Mouse (Mus musculus) hindbrain, postnatal 0 days (tissue): ENCODE results near the gene Sars. TPM values are rescaled to one million over a fixed set of nuclear protein-coding genes. Genes with fewer than 3 reads are reported as not detected.
A peak's percentile ranks its signal among the peaks of the same experiment; 100 is the strongest.

ENCODE experiments used
- ATAC-seq: fragments of 200-750 bp; cut with Nextera tagmentation; 2 replicates; pipeline ENCODE4 v1.8.0; 2017; ENCODE audit warnings: mild to moderate bottlenecking, moderate TSS enrichment, moderate library complexity
- DNase-seq: peaks from one replicate; pipeline ENCODE4 v3.0.0-alpha.2; 2015; ENCODE audit warnings: low spot score
- H3K27ac ChIP-seq: fragments of 300-500 bp; sonication (generic); 2 replicates; pipeline ENCODE4 v1.5.1; 2014; ENCODE audit warnings: mild to moderate bottlenecking
- H3K27me3 ChIP-seq: fragments of 300-500 bp; sonication (generic); 2 replicates; pipeline ENCODE4 v1.6.1; 2014; ENCODE audit warnings: low read length, mixed read lengths; ENCODE audit not compliant: insufficient read depth
- H3K36me3 ChIP-seq: fragments of 300-500 bp; sonication (generic); 2 replicates; pipeline ENCODE4 v1.6.1; 2014; ENCODE audit warnings: low read length, mixed read lengths; ENCODE audit not compliant: insufficient read depth
- H3K4me1 ChIP-seq: fragments of 300-500 bp; sonication (generic); 2 replicates; pipeline ENCODE4 v1.6.1; 2014; ENCODE audit warnings: antibody characterized with exemption, low read length, mixed read lengths; ENCODE audit not compliant: insufficient read depth
- H3K4me2 ChIP-seq: fragments of 300-500 bp; sonication (generic); 2 replicates; pipeline ENCODE4 v1.6.1; 2014; ENCODE audit warnings: low read depth, mild to moderate bottlenecking, low read length, moderate library complexity, mixed read lengths
- H3K4me3 ChIP-seq: fragments of 300-500 bp; sonication (generic); 2 replicates; pipeline ENCODE4 v1.5.1; 2014; ENCODE audit warnings: low read length
- H3K9ac ChIP-seq: fragments of 300-500 bp; sonication (generic); replicated peaks from 2 replicates; pipeline ENCODE4 v1.6.1; 2014; ENCODE audit warnings: mild to moderate bottlenecking, low read length, moderate library complexity, mixed read lengths
- H3K9me3 ChIP-seq: fragments of 300-500 bp; sonication (generic); 2 replicates; pipeline ENCODE4 v1.6.1; 2016; ENCODE audit warnings: low read length, mixed read lengths
- CTCF ChIP-seq: IDR thresholded peaks from 2 replicates; pipeline ENCODE4 v1.5.1; 2016; ENCODE audit warnings: antibody characterized with exemption, control low read depth, low read depth
- WGBS: fragments of 180-500 bp; shearing (Covaris S2); extraction: QIAGEN DNeasy Blood & Tissue Kit; methylation state at CpG from one replicate; pipeline ENCODE4 v1.1.7; 2014; 5-methylcytosine and 5-hydroxymethylcytosine counted together
- polyA plus RNA-seq: library from polyadenylated mRNA; unstranded; fragments of >200 nt; fragmentation: Nextera tagmentation; extraction: Ambion mirVana; gene quantifications from 2 replicates; pipeline ENCODE4 v1.2.1, GENCODE M21; 2015
- total RNA-seq: library from RNA; depleted of rRNA; stranded (reverse); fragments of >200 nt; gene quantifications from 2 replicates; pipeline ENCODE4 v1.2.3, GENCODE M21; 2014; rRNA removed

The Sars gene
- total and polyA plus RNA-seq, 2 experiments from 2014 or later = 122 to 214 TPM

DNA sequence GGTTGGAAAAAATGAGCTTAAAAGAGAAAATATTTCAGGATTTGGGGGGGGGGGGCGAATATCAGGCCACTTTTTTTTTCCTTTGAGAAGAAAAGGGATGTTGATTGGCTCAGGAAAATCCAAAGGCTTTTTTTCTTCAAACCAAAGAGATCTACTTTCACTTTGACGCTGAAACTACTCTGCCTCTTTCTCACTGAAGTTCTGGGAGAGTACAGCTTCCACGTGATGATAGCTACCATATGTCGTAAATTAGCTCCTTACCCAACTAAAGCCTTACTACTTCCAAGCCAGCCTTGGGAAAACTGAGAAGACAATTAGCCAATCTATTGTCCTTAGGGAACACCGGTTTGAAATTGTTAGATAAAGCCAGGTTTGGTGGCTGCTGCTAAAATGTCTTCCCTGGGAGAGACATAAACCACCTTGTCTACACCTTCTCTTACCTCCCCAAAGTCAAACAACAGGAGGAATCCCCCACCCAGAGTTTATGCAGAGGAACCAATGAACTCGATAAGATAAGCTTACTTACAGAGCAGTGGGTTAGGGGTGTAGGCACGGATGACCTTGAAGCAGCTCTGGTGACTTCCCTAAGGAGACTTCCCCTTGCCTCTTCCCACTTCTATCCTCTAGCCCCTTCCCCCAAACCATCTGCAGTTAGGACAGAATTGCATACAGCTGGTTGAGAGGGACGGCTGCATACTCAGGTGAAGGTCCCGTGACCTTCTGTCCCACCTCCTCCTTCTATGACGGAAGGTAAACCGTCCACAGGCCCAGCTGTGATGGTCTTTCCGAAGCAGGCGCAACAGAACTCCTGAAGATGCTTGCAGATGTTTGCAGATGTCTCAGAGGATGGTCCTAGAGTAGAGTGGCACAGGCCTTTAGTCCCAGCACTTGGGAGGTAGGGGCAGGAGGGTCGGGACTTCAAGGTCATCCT, 62.8 kb downstream of the Sars start:
- no peak for ATAC-seq
- no peak overlapping the region for H3K9ac ChIP-seq
- no peaks in the 10 kb centered on the region for H3K36me3 ChIP-seq
- 79% methylated on average over 14 of the region's 14 CpGs for WGBS
- H3K4me3 ChIP-seq = no peak overlapping the region
- DNase-seq = no peak
- H3K27me3 ChIP-seq = no peaks in the 10 kb centered on the region
- TF ChIP-seq CTCF = no peak
- H3K27ac ChIP-seq = no peak overlapping the region
- H3K9me3 ChIP-seq = no peaks in the 10 kb centered on the region
- no peak overlapping the region for H3K4me2 ChIP-seq
- H3K4me1 ChIP-seq = no peaks in the 10 kb centered on the region

- 79% methylated on average over 6 of the region's 6 CpGs for WGBS
- ATAC-seq = no peak
- TF ChIP-seq CTCF = peak; percentile 60
- H3K4me3 ChIP-seq = no peak overlapping the region
- no peak overlapping the region for H3K27ac ChIP-seq
- H3K36me3 ChIP-seq = no peaks in the 10 kb centered on the region
- no peaks in the 10 kb centered on the region for H3K27me3 ChIP-seq
- H3K9me3 ChIP-seq = no peaks in the 10 kb centered on the region
- H3K4me1 ChIP-seq = no peaks in the 10 kb centered on the region
- H3K4me2 ChIP-seq = no peak overlapping the region
- H3K9ac ChIP-seq = no peak overlapping the region
- DNase-seq = peak; percentile 24
These were observed 64.3 kb downstream of the Sars start for GRCm38 (mm10) chr3:108380695-108381094.

DNA sequence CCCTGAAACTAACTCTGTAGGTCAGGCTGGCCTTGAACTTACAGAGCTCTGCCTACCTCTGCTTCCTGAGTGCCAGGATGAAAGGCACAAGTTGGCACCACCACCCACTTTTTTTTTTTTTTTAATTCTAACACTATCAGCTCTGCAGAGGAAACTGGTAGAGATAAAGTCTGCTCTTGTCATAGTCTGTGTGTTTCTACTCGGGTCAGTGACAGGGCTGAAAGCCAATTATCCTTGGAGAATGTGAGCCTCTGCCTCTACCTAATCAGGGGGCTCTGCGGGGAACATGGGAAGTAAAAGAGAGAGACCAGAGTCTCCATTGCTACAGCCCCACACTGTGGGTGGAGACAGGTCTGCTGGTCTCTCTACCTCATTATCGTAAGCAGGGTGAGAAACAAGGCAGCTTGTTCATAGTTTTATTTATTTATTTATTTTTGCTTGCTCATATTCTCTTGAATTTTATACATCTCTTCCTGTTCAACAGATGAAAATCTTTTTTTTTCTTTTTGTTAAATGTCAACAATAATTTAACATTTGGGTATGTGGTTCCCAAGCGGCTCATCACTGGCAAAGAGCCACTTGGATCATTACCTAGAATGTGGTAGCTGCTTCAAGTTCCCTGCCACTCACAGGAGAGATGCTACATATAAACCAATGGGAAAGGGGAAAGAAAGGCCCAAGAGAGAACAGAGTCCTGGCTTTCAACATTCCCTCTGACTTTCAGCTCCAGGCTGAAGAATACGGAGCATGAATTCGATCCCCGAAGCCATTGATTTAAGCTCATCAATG, 65.9 kb downstream of the Sars start:
- no peak overlapping the region for H3K4me3 ChIP-seq
- no peak overlapping the region for H3K9ac ChIP-seq
- ATAC-seq (no peak), DNase-seq (peak; percentile 42)
- no peak overlapping the region for H3K4me2 ChIP-seq
- H3K4me1 ChIP-seq = no peaks in the 10 kb centered on the region
- no peaks in the 10 kb centered on the region for H3K36me3 ChIP-seq
- WGBS = 61% methylated on average over 7 of the region's 7 CpGs
- no peaks in the 10 kb centered on the region for H3K9me3 ChIP-seq
- TF ChIP-seq CTCF = no peak
- H3K27me3 ChIP-seq = no peaks in the 10 kb centered on the region
- H3K27ac ChIP-seq = peak overlapping the region; percentile 32; the same call in 1 of the 2 replicates

Other genes starting within 250 kb of the Sars start
- 3.8 and 4.2 TPM in 2 replicates for gene Cyb561d1, start 244.0 kb downstream of the Sars start, total RNA-seq
- 3.1 and 3.3 TPM in 2 replicates for gene Cyb561d1, start 244.0 kb downstream of the Sars start, polyA plus RNA-seq
- 18.4 and 20.8 TPM in 2 replicates for gene Atxn7l2, start 234.3 kb downstream of the Sars start, total RNA-seq
- gene Atxn7l2, start 234.3 kb downstream of the Sars start, polyA plus RNA-seq = 15.1 and 15.4 TPM in 2 replicates
- gene Sypl2, start 218.6 kb downstream of the Sars start, total RNA-seq = 1.5 and 1.9 TPM in 2 replicates
- gene Sypl2, start 218.6 kb downstream of the Sars start, polyA plus RNA-seq = 0.75 and 0.81 TPM in 2 replicates
- gene Psma5, start 188.3 kb downstream of the Sars start, total RNA-seq = 81.8 and 93.6 TPM in 2 replicates
- 232 and 238 TPM in 2 replicates for gene Psma5, start 188.3 kb downstream of the Sars start, polyA plus RNA-seq
- 65.0 and 73.9 TPM in 2 replicates for gene Sort1, start 161.1 kb downstream of the Sars start, total RNA-seq
- gene Sort1, start 161.1 kb downstream of the Sars start, polyA plus RNA-seq = 11.7 and 13.3 TPM in 2 replicates
- gene Mybphl, start 80.3 kb downstream of the Sars start, total RNA-seq = 0.36 TPM in 1 of 2 replicates, not detected in the other
- 0.11 and 0.19 TPM in 2 replicates for gene Mybphl, start 80.3 kb downstream of the Sars start, polyA plus RNA-seq
- gene Psrc1, start 61.4 kb downstream of the Sars start, total RNA-seq = 11.0 and 15.0 TPM in 2 replicates
- gene Psrc1, start 61.4 kb downstream of the Sars start, polyA plus RNA-seq = 8.4 and 11.0 TPM in 2 replicates
- 94.8 and 95.3 TPM in 2 replicates for gene Celsr2, start 29.7 kb downstream of the Sars start, total RNA-seq
- 28.1 and 30.6 TPM in 2 replicates for gene Celsr2, start 29.7 kb downstream of the Sars start, polyA plus RNA-seq
- 1.3 and 6.7 TPM in 2 replicates for gene 1700013F07Rik, start 88.9 kb upstream of the Sars start, total RNA-seq
- gene 1700013F07Rik, start 88.9 kb upstream of the Sars start, polyA plus RNA-seq = 3.1 and 3.2 TPM in 2 replicates
- gene 5330417C22Rik, start 91.3 kb upstream of the Sars start, total RNA-seq = 10.2 and 10.7 TPM in 2 replicates
- 13.5 and 17.3 TPM in 2 replicates for gene 5330417C22Rik, start 91.3 kb upstream of the Sars start, polyA plus RNA-seq
- 31.9 and 38.9 TPM in 2 replicates for gene Tmem167b, start 117.3 kb upstream of the Sars start, total RNA-seq
- 38.9 and 41.4 TPM in 2 replicates for gene Tmem167b, start 117.3 kb upstream of the Sars start, polyA plus RNA-seq
- 7.7 and 12.4 TPM in 2 replicates for gene Taf13, start 126.5 kb upstream of the Sars start, total RNA-seq
- 38.9 and 46.7 TPM in 2 replicates for gene Taf13, start 126.5 kb upstream of the Sars start, polyA plus RNA-seq
- 64.7 and 65.9 TPM in 2 replicates for gene Wdr47, start 146.1 kb upstream of the Sars start, total RNA-seq
- gene Wdr47, start 146.1 kb upstream of the Sars start, polyA plus RNA-seq = 65.9 and 70.5 TPM in 2 replicates
- gene Clcc1, start 208.7 kb upstream of the Sars start, total RNA-seq = 23.9 and 52.3 TPM in 2 replicates
- gene Clcc1, start 208.7 kb upstream of the Sars start, polyA plus RNA-seq = 58.2 and 62.2 TPM in 2 replicates